14 mouse cellular contexts compared by ENCODE assay signal in the genomic region with DNA sequence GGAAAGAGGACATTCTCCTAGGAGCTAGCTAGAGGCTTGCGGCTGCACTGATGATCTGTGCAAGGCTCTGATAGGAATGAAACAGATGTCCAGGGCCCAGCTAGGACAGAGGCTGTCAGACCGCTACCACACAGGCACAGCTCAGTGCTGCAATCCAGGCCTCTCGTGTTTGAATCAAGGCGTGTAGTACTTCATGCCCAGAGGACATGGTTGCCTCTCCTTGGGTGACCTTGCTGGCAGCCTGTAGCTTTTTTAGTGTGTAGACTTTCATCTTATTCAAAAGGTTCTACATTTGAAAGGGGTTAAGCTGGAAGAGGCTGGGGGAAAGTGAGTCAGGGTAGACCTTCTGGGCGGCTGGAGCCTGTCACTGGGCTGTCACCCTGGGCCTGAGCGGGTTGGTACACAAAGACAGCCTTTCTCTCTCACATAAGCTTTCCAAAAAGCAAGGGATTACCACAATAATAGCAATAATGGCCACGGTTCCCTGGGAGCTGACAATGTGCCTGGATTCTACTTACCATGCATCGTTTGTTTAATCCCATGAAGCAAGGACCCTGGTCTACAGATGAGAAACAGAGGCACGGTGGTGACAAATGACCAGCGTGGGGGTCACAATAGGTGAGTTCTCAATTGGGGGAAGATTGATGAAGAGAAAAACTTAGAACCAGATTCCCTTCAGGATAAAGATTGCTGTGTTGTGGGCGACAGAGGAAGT.
DNase-seq lines count a peak whose midpoint lies in the region; ATAC-seq and TF ChIP-seq lines count a peak whose summit lies in the region.
"Had no signal": no experiment of that assay in that cellular context is flagged by ENCODE, and none has a peak within 500 bp of the region (broad histone marks: within the 10 kb centered on the region; RNA-seq: fewer than 3 reads in every experiment).

No protein-coding gene starts in this region.

- no peaks in the 10 kb centered on the region for H3K79me2 ChIP-seq in heart, adult 2 months (replicated peaks; ENCODE audit: control insufficient read depth, insufficient read depth, low read length)

- TF ChIP-seq CTCF in heart, adult 2 months (IDR thresholded peaks at IDR 0.05), result no peak
- TF ChIP-seq CTCF in brain, embryonic 14.5 days (IDR thresholded peaks at IDR 0.05; ENCODE audit: borderline replicate concordance, extremely low read depth, insufficient read depth, insufficient read length), result no peak
- no peak for TF ChIP-seq CTCF in cerebellum, adult 2 months (IDR thresholded peaks at IDR 0.05; ENCODE audit: borderline replicate concordance, insufficient read depth, low read depth, low read length)

- H3K4me1 ChIP-seq in heart, embryonic 15.5 days (replicated peaks), result peaks cover 5% of the 10 kb centered on the region
- no peaks in the 10 kb centered on the region for H3K4me1 ChIP-seq in heart, adult 2 months (ENCODE audit: control insufficient read depth, insufficient read depth, low read length)
- peaks cover 8% of the 10 kb centered on the region for H3K4me1 ChIP-seq in hindbrain, embryonic 10.5 days (replicated peaks)
- peaks cover 10% of the 10 kb centered on the region; the same call in 1 of the 2 replicates for H3K4me1 ChIP-seq in midbrain, embryonic 13.5 days (replicated peaks)
- no peaks in the 10 kb centered on the region for H3K4me1 ChIP-seq in cerebellum, adult 2 months (ENCODE audit: control insufficient read depth, insufficient read depth, low read length)
- H3K4me1 ChIP-seq: limb, embryonic 10.5 days had no signal

- H3K4me2 ChIP-seq in heart, embryonic 15.5 days, result no peak overlapping the region
- H3K4me2 ChIP-seq in midbrain, embryonic 13.5 days (replicated peaks), result no peak overlapping the region

- H3K9ac ChIP-seq in heart, embryonic 15.5 days, result no peak overlapping the region
- no peak overlapping the region for H3K9ac ChIP-seq in heart, adult 2 months (ENCODE audit: low read depth, low read length)
- no peak overlapping the region for H3K9ac ChIP-seq in midbrain, embryonic 13.5 days (replicated peaks)
- H3K9ac ChIP-seq: liver, embryonic 14.5 days had no signal

- ATAC-seq in heart, embryonic 15.5 days (replicated peaks; ENCODE audit: insufficient number of reproducible peaks, insufficient read depth, low FRiP score, low read depth), result no peak
- ATAC-seq in midbrain, embryonic 13.5 days, result peak; percentile 83

- DNase-seq in heart, adult 2 months, result no peak
- DNase-seq in brain, embryonic 14.5 days (ENCODE audit: low read depth), result peak; percentile 86
- peak; percentile 22 for DNase-seq in hindbrain, embryonic 10.5 days (ENCODE audit: low spot score)
- no peak for DNase-seq in cerebellum, adult 2 months
- DNase-seq in frontal cortex, postnatal 14 days (ENCODE audit: low spot score in 2 of 2), result no peak
- no peak for DNase-seq in urinary bladder, postnatal 4 days (ENCODE audit: low spot score in 2 of 2)
- DNase-seq: cerebellum, adult 8-10 months; gastrocnemius, postnatal 25 days; kidney, postnatal 10 days; lung, postnatal 36 days had no signal

- no peak for TF ChIP-seq EP300 in heart, adult 2 months (IDR thresholded peaks at IDR 0.05; ENCODE audit: insufficient read depth, low read depth, low read length)

- 0 out of 2 replicates have a peak overlapping the region, but pooled peaks have one; percentile 11 for H3K27ac ChIP-seq in heart, embryonic 15.5 days
- no peak overlapping the region for H3K27ac ChIP-seq in heart, adult 2 months
- peak overlapping the region; percentile 69 for H3K27ac ChIP-seq in hindbrain, embryonic 10.5 days
- no peak overlapping the region for H3K27ac ChIP-seq in midbrain, embryonic 13.5 days
- no peak overlapping the region for H3K27ac ChIP-seq in cerebellum, adult 2 months (ENCODE audit: insufficient read depth, low read length)
- H3K27ac ChIP-seq: limb, embryonic 10.5 days; liver, embryonic 14.5 days had no signal

- no peaks in the 10 kb centered on the region for H3K9me3 ChIP-seq in heart, embryonic 15.5 days (replicated peaks)
- 0 out of 2 replicates have a peak, but pooled peaks cover 8% of the 10 kb centered on the region for H3K9me3 ChIP-seq in hindbrain, embryonic 10.5 days
- H3K9me3 ChIP-seq in midbrain, embryonic 13.5 days, result no peaks in the 10 kb centered on the region
- H3K9me3 ChIP-seq: limb, embryonic 10.5 days had no signal

- H3K36me3 ChIP-seq in heart, embryonic 15.5 days, result no peaks in the 10 kb centered on the region
- H3K36me3 ChIP-seq in heart, adult 2 months (ENCODE audit: control insufficient read depth, insufficient read depth, low read length), result no peaks in the 10 kb centered on the region
- H3K36me3 ChIP-seq in hindbrain, embryonic 10.5 days, result no peaks in the 10 kb centered on the region
- no peaks in the 10 kb centered on the region for H3K36me3 ChIP-seq in midbrain, embryonic 13.5 days
- H3K36me3 ChIP-seq: limb, embryonic 10.5 days had no signal

- H3K27me3 ChIP-seq in heart, embryonic 15.5 days, result no peaks in the 10 kb centered on the region
- H3K27me3 ChIP-seq in heart, adult 2 months (ENCODE audit: control insufficient read depth, insufficient read depth, low read length), result no peaks in the 10 kb centered on the region
- no peaks in the 10 kb centered on the region for H3K27me3 ChIP-seq in hindbrain, embryonic 10.5 days (ENCODE audit: insufficient read depth, poor library complexity, severe bottlenecking)
- H3K27me3 ChIP-seq in midbrain, embryonic 13.5 days, result no peaks in the 10 kb centered on the region
- no peaks in the 10 kb centered on the region for H3K27me3 ChIP-seq in cerebellum, adult 2 months (ENCODE audit: control insufficient read depth, insufficient read depth, low read length)

- no peak for TF ChIP-seq POLR2A in heart, adult 2 months (IDR thresholded peaks at IDR 0.05; ENCODE audit: insufficient read depth, low read depth, low read length)
- TF ChIP-seq POLR2A in brain, embryonic 14.5 days (IDR thresholded peaks at IDR 0.05; ENCODE audit: borderline replicate concordance, extremely low read depth, insufficient read depth, insufficient read length, poor library complexity, severe bottlenecking), result no peak
- no peak for TF ChIP-seq POLR2A in cerebellum, adult 2 months (IDR thresholded peaks at IDR 0.05; ENCODE audit: borderline replicate concordance, insufficient read depth, low read length)

- H3K4me3 ChIP-seq in heart, embryonic 15.5 days, result no peak overlapping the region
- no peak overlapping the region for H3K4me3 ChIP-seq in heart, adult 2 months
- H3K4me3 ChIP-seq in hindbrain, embryonic 10.5 days, result no peak overlapping the region
- H3K4me3 ChIP-seq in midbrain, embryonic 13.5 days (replicated peaks), result no peak overlapping the region
- no peak overlapping the region for H3K4me3 ChIP-seq in cerebellum, adult 2 months (replicated peaks; ENCODE audit: insufficient read depth, low read depth, low read length)
- H3K4me3 ChIP-seq: limb, embryonic 10.5 days had no signal

- intact Hi-C loops in heart, adult 2 months (cut with DNase I), result no loop called here

- 72% methylated on average over 11 of the region's 11 CpGs for WGBS in heart, embryonic 15.5 days
- 85% methylated on average over 11 of the region's 11 CpGs for WGBS in heart, adult 2 months
- WGBS in hindbrain, embryonic 10.5 days, result 59% methylated on average over 11 of the region's 11 CpGs
- 19% methylated on average over 11 of the region's 11 CpGs for WGBS in midbrain, embryonic 13.5 days
- 72% methylated on average over 11 of the region's 11 CpGs for WGBS in cerebellum, adult 2 months

Comparison
In these comparisons a context has a peak if more than half of its experiments do, and no peak if none do; other contexts are left out.
1. H3K27ac ChIP-seq: peak in heart, embryonic 15.5 days (single experiment) and hindbrain, embryonic 10.5 days (single experiment); none in heart, adult 2 months (single experiment), midbrain, embryonic 13.5 days (single experiment) and cerebellum, adult 2 months (single experiment).
2. DNase-seq: peak in brain, embryonic 14.5 days (single experiment) and hindbrain, embryonic 10.5 days (single experiment); none in heart, adult 2 months (0 of 2), cerebellum, adult 2 months (0 of 2), frontal cortex, postnatal 14 days (0 of 2) and urinary bladder, postnatal 4 days (0 of 2).